Mouse (Mus musculus): Measurements from ENCODE around the gene Cnih3.

GRCm38 (mm10) chr1:181313046-181313415, 39.4 kb upstream of the Cnih3 start:
- TF ChIP-seq CTCF (IDR thresholded peaks at IDR 0.05; ENCODE audit: control insufficient read depth, insufficient read depth, low read length) (no peak), POLR2A (IDR thresholded peaks at IDR 0.05; ENCODE audit: borderline replicate concordance, control insufficient read depth, low read depth, low read length) (no peak)

Data from bone marrow, adult 2 months (tissue).